Mouse (Mus musculus): ENCODE data around the gene 2010111I01Rik. TPM values are rescaled to one million over a fixed set of nuclear protein-coding genes. Genes with fewer than 3 reads are reported as not detected.

The 2010111I01Rik gene
- polyA plus RNA-seq, 1 experiment from 2014 or later, result 31.8 TPM

- 79% methylated on average over 4 of the region's 4 CpGs for WGBS
- H3K4me2 ChIP-seq, result no peak overlapping the region
- DNase-seq (ENCODE audit: low spot score, missing footprints), result peak; percentile 56
Measured at GRCm38 (mm10) chr13:63180641-63181235, 216.0 kb downstream of the 2010111I01Rik start.

GRCm38 (mm10) chr13:63184946-63185345, 220.3 kb downstream of the 2010111I01Rik start:
- DNase-seq (ENCODE audit: low spot score, missing footprints), result peak; percentile 75

More at GRCm38 (mm10) chr13:63180641-63181235, 216.0 kb downstream of the 2010111I01Rik start:
- no peaks in the 10 kb centered on the region for H3K27me3 ChIP-seq (ENCODE audit: control insufficient read depth, insufficient read depth, low read length)
- peaks cover 3% of the 10 kb centered on the region for H3K4me1 ChIP-seq (ENCODE audit: control insufficient read depth, insufficient read depth, low read length)
- H3K27ac ChIP-seq (ENCODE audit: low read depth, low read length), result no peak overlapping the region
- H3K9me3 ChIP-seq (ENCODE audit: control insufficient read depth, low read length), result no peaks in the 10 kb centered on the region
- H3K36me3 ChIP-seq (ENCODE audit: control insufficient read depth, insufficient read depth, low read length), result no peaks in the 10 kb centered on the region
- H3K4me3 ChIP-seq (ENCODE audit: low read depth, low read length), result no peak overlapping the region
- ATAC-seq (ENCODE audit: low FRiP score), result no peak
- H3K9ac ChIP-seq (ENCODE audit: low read length), result no peak overlapping the region

GRCm38 (mm10) chr13:63186217-63186616, 221.5 kb downstream of the 2010111I01Rik start:
- Histone ChIP-seq H3K4me1 (ENCODE audit: control insufficient read depth, insufficient read depth, low read length) (peaks cover 11% of the 10 kb centered on the region), H3K9me3 (ENCODE audit: control insufficient read depth, low read length) (no peaks in the 10 kb centered on the region), H3K4me3 (ENCODE audit: low read depth, low read length) (no peak overlapping the region), H3K9ac (ENCODE audit: low read length) (no peak overlapping the region), H3K27me3 (ENCODE audit: control insufficient read depth, insufficient read depth, low read length) (no peaks in the 10 kb centered on the region), H3K4me2 (no peak overlapping the region), H3K27ac (ENCODE audit: low read depth, low read length) (no peak overlapping the region), H3K36me3 (ENCODE audit: control insufficient read depth, insufficient read depth, low read length) (no peaks in the 10 kb centered on the region)
- ATAC-seq (ENCODE audit: low FRiP score) (peak; percentile 67; the same call in 1 of the 2 replicates), DNase-seq (ENCODE audit: low spot score, missing footprints) (peak; percentile 79)
- 72% methylated on average over 4 of the region's 4 CpGs for WGBS

More at GRCm38 (mm10) chr13:63184946-63185345, 220.3 kb downstream of the 2010111I01Rik start:
- H3K36me3 ChIP-seq (ENCODE audit: control insufficient read depth, insufficient read depth, low read length), result no peaks in the 10 kb centered on the region
- ATAC-seq (ENCODE audit: low FRiP score), result no peak
- H3K4me1 ChIP-seq (ENCODE audit: control insufficient read depth, insufficient read depth, low read length), result peaks cover 11% of the 10 kb centered on the region
- no peaks in the 10 kb centered on the region for H3K27me3 ChIP-seq (ENCODE audit: control insufficient read depth, insufficient read depth, low read length)
- H3K9me3 ChIP-seq (ENCODE audit: control insufficient read depth, low read length), result no peaks in the 10 kb centered on the region
- H3K4me2 ChIP-seq, result no peak overlapping the region
- no peak overlapping the region for H3K4me3 ChIP-seq (ENCODE audit: low read depth, low read length)
- 48% methylated on average over 6 of the region's 6 CpGs for WGBS
- H3K9ac ChIP-seq (ENCODE audit: low read length), result no peak overlapping the region
- no peak overlapping the region for H3K27ac ChIP-seq (ENCODE audit: low read depth, low read length)

GRCm38 (mm10) chr13:63186642-63187041, 221.9 kb downstream of the 2010111I01Rik start:
- no peak overlapping the region for H3K4me2 ChIP-seq
- no peaks in the 10 kb centered on the region for H3K9me3 ChIP-seq (ENCODE audit: control insufficient read depth, low read length)
- H3K4me3 ChIP-seq (ENCODE audit: low read depth, low read length), result no peak overlapping the region
- WGBS, result 83% methylated on average over 1 of the region's 1 CpGs
- no peaks in the 10 kb centered on the region for H3K36me3 ChIP-seq (ENCODE audit: control insufficient read depth, insufficient read depth, low read length)
- H3K9ac ChIP-seq (ENCODE audit: low read length), result no peak overlapping the region
- peaks cover 11% of the 10 kb centered on the region for H3K4me1 ChIP-seq (ENCODE audit: control insufficient read depth, insufficient read depth, low read length)
- ATAC-seq (ENCODE audit: low FRiP score) (no peak), DNase-seq (ENCODE audit: low spot score, missing footprints) (peak; percentile 45)
- no peak overlapping the region for H3K27ac ChIP-seq (ENCODE audit: low read depth, low read length)
- no peaks in the 10 kb centered on the region for H3K27me3 ChIP-seq (ENCODE audit: control insufficient read depth, insufficient read depth, low read length)

DNA sequence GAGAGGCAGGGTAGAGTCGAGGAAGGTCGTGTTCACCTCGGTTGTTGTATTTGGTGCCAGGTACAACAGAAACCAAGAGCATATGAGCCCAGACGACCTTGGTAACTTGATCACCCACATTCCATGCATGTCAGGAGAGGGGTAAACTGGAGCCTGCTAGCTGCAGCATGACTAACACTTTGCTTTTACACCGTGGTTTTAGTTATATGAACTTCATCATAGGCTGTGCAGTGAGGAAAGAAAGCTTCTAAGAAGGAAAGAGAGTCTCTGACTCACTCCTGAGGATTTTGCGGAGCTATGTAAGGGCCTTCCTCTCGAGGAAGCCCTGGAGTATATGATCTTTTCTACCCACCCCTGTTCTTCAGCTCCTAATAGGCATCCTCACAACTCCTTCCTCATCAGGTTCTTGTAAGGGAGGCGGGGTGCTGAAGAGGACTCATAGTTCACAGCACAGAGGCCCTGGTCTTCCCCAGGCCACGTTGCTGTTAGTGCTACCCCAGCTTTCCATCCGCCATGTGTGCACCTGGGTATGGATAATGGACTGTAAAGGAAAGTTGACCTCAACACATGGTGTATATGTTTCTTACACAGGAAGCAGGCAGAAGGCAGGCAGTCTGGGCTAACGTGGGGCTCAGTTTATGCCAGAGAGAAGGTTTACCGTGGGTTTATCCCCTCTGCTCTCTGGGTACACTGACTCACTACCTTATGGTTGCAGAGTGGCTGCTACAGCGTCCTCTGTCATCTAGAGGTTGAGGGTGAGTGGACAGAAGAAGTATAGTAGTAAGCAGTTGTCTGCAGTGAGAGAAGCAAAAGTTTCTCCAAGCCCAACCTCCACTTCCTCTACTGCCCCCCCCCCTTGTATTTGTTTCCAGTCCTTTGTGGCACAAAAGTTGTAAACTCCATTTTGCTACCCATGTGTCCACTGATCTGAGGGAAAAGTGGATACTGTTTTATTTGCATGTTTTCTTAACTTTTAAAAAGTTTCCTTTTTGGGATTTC, 222.8 kb downstream of the 2010111I01Rik start:
- Histone ChIP-seq H3K36me3 (ENCODE audit: control insufficient read depth, insufficient read depth, low read length) (no peaks in the 10 kb centered on the region), H3K27ac (ENCODE audit: low read depth, low read length) (no peak overlapping the region), H3K9ac (ENCODE audit: low read length) (no peak overlapping the region), H3K4me3 (ENCODE audit: low read depth, low read length) (no peak overlapping the region), H3K27me3 (ENCODE audit: control insufficient read depth, insufficient read depth, low read length) (no peaks in the 10 kb centered on the region), H3K4me1 (ENCODE audit: control insufficient read depth, insufficient read depth, low read length) (peaks cover 11% of the 10 kb centered on the region), H3K4me2 (no peak overlapping the region), H3K9me3 (ENCODE audit: control insufficient read depth, low read length) (no peaks in the 10 kb centered on the region)
- ATAC-seq (ENCODE audit: low FRiP score), result no peak
- WGBS, result 77% methylated on average over 13 of the region's 13 CpGs
- DNase-seq (ENCODE audit: low spot score, missing footprints), result peak; percentile 45

- H3K4me2 ChIP-seq, result no peak overlapping the region
- H3K36me3 ChIP-seq (ENCODE audit: control insufficient read depth, insufficient read depth, low read length), result no peaks in the 10 kb centered on the region
- ATAC-seq (ENCODE audit: low FRiP score) (no peak), DNase-seq (ENCODE audit: low spot score, missing footprints) (peak; percentile 14)
- no peak overlapping the region for H3K9ac ChIP-seq (ENCODE audit: low read length)
- no peaks in the 10 kb centered on the region for H3K9me3 ChIP-seq (ENCODE audit: control insufficient read depth, low read length)
- no peaks in the 10 kb centered on the region for H3K27me3 ChIP-seq (ENCODE audit: control insufficient read depth, insufficient read depth, low read length)
- peaks cover 11% of the 10 kb centered on the region for H3K4me1 ChIP-seq (ENCODE audit: control insufficient read depth, insufficient read depth, low read length)
- no peak overlapping the region for H3K27ac ChIP-seq (ENCODE audit: low read depth, low read length)
- WGBS, result 84% methylated on average over 5 of the region's 5 CpGs
- no peak overlapping the region for H3K4me3 ChIP-seq (ENCODE audit: low read depth, low read length)
Measured at GRCm38 (mm10) chr13:63188306-63188705, 223.6 kb downstream of the 2010111I01Rik start.

DNA sequence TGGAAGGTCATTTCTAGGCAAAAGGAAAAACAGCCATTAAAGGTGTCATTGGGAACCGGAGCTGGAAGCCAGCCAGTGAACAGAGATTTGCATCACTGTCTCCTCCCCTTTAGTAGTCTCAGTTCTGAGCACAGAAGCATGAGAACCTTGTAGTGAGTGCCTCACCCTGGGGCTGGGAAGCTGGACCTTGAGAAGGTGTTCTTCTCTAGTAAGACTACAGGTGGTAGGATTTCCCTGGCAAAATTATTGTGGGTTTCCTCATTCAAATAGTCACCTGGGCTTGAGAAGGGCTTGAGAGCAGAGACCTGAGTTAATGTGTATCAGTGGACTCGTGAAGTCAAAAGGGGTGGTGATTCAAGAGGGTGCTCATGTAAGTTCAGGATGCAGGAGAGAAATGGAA, 224.1 kb downstream of the 2010111I01Rik start:
- DNase-seq (ENCODE audit: low spot score, missing footprints) (peak; percentile 56), ATAC-seq (ENCODE audit: low FRiP score) (no peak)
- Histone ChIP-seq H3K4me2 (no peak overlapping the region), H3K36me3 (ENCODE audit: control insufficient read depth, insufficient read depth, low read length) (no peaks in the 10 kb centered on the region), H3K27me3 (ENCODE audit: control insufficient read depth, insufficient read depth, low read length) (no peaks in the 10 kb centered on the region), H3K27ac (ENCODE audit: low read depth, low read length) (no peak overlapping the region), H3K9ac (ENCODE audit: low read length) (no peak overlapping the region), H3K4me3 (ENCODE audit: low read depth, low read length) (no peak overlapping the region), H3K4me1 (ENCODE audit: control insufficient read depth, insufficient read depth, low read length) (peaks cover 11% of the 10 kb centered on the region), H3K9me3 (ENCODE audit: control insufficient read depth, low read length) (no peaks in the 10 kb centered on the region)
- WGBS, result 79% methylated on average over 2 of the region's 2 CpGs

DNA sequence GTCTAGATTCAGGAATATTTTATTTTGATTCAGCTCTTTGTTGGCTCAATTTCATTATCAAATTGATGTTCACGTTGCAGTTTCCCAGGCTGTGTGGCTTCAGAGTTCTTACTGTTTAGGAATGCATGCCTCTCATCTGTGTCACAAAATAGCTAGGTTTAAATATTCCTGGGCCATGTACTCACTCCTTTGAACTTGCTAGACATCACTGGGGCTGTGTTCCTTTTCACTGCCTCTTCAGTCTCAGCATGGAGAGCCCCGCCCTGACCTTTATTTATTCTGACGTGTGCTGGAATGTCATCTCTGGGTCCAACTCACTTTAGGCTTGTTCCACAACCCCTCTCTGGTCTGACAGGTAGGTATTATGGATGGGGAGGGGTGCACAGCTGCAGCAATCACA, 228.7 kb downstream of the 2010111I01Rik start:
- ATAC-seq (ENCODE audit: low FRiP score) (no peak), DNase-seq (ENCODE audit: low spot score, missing footprints) (peak; percentile 31)
- no peak overlapping the region for H3K4me3 ChIP-seq (ENCODE audit: low read depth, low read length)
- no peak overlapping the region for H3K27ac ChIP-seq (ENCODE audit: low read depth, low read length)
- no peak overlapping the region for H3K4me2 ChIP-seq
- no peaks in the 10 kb centered on the region for H3K9me3 ChIP-seq (ENCODE audit: control insufficient read depth, low read length)
- H3K9ac ChIP-seq (ENCODE audit: low read length), result no peak overlapping the region
- H3K27me3 ChIP-seq (ENCODE audit: control insufficient read depth, insufficient read depth, low read length), result no peaks in the 10 kb centered on the region
- no peaks in the 10 kb centered on the region for H3K36me3 ChIP-seq (ENCODE audit: control insufficient read depth, insufficient read depth, low read length)
- 70% methylated on average over 3 of the region's 3 CpGs for WGBS
- H3K4me1 ChIP-seq (ENCODE audit: control insufficient read depth, insufficient read depth, low read length), result no peaks in the 10 kb centered on the region

DNA sequence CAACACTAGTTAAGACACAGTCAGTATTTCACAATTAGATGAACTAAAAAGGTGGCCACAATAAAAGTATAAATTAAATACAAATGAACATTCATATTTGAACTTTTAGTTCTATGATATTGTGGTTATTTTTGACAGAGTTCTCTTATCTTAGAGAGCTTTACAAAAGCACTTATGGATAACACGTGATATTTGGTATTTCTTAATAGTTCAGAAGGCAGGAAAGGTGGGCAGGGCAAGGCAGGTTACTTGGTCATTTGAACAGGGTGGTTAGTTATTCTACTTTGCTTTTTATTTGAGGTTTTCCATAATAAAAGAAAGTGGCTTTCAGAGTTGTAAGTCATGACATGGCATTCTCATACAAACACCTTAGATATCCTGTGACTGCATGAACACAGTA, 233.3 kb downstream of the 2010111I01Rik start:
- Histone ChIP-seq H3K27ac (ENCODE audit: low read depth, low read length) (no peak overlapping the region), H3K4me3 (ENCODE audit: low read depth, low read length) (no peak overlapping the region), H3K9ac (ENCODE audit: low read length) (no peak overlapping the region), H3K27me3 (ENCODE audit: control insufficient read depth, insufficient read depth, low read length) (no peaks in the 10 kb centered on the region), H3K9me3 (ENCODE audit: control insufficient read depth, low read length) (no peaks in the 10 kb centered on the region), H3K36me3 (ENCODE audit: control insufficient read depth, insufficient read depth, low read length) (no peaks in the 10 kb centered on the region), H3K4me1 (ENCODE audit: control insufficient read depth, insufficient read depth, low read length) (peaks cover 3% of the 10 kb centered on the region), H3K4me2 (no peak overlapping the region)
- DNase-seq (ENCODE audit: low spot score, missing footprints), result peak; percentile 45
- no peak for ATAC-seq (ENCODE audit: low FRiP score)
- 95% methylated on average over 1 of the region's 1 CpGs for WGBS
